Mouse (Mus musculus) spleen, postnatal 10 days (tissue): Measurements from ENCODE around the gene Supt16.
A peak's percentile ranks its signal among the peaks of the same experiment; 100 is the strongest.

Source experiments
- DNase-seq, 2 experiments: peaks; one replicate each; pipeline ENCODE4 v3.0.0; 2021 to 2022; ENCODE audit warnings: low spot score in 2 of 2

Supt16 gene

DNA sequence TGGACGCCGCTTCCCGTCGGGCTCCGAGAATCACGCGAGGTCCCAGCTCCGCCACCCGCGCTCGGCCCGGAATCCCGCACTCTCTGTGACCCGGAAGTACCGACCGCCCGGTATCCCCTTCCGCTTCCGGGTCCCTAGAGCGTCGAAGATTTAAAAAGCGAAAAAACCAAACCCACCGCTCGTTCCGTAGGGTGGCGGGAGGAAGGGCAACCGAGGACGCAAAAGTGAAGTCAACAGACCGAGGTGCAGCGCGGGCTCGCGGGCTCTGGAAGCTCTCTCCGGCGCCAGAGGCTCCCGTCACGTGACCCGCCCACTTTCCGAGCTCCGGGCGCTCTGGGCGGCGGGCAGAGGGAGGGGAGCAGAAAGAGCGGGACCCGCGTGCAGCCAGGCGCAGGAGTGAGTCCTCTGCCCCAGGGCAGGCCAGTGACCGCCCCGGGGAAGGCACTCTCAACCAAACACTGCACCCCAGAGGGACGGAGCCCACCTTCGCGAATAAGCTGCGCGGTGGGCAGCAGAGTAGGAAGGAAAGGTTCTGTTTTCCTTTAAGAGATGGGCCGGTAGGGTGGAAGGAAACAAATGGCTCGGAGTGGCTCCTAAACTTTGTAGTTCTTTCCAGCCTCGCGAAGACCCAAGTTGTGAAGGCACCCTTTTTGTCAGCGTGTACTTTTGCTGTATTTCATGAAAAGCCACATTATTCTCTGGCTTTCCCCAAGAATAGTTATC lies at the start of gene Supt16:
Gene Supt16, minus strand, starts transcription at position 261 of the 723 bp plus-strand sequence.
- peak; percentile 86 to 90 for DNase-seq

DNA sequence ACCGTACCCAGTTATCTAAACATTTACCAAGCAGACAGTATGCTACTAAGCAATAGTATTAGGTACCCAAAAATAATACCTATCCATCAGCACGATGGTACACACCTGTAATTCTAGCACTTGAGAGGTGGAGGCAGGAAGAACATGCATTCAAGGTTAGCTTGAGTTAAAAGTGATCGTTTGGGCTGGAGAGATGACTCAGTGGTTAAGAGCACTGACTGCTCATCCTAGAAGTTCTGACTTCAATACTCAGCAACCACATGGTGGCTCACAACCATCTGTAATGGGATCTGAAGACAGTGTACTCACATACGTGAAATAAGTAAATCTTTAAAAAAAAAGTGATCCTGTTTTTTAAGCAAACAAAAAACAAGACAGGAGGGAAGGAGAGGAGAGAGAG lies 48.9 kb upstream of the Supt16 start:
- no peak for DNase-seq

DNA sequence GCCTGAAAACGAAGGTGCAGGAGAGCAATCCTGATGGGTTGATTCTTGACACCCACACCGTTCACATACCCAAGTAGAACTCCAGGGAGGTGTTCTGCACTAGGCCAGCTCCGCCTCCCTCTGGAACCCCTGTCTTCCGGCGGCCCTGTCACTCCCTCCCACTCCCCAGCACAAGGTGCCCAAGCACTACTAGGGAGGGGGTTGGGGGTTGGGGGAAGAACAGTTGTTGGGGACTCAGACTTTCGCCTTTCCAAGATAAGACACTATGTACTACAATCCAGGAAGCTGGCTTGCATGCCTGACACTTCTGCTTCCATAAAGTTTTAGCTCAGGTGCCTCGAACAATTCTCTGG lies 47.5 kb upstream of the Supt16 start:
- no peak for DNase-seq

DNA sequence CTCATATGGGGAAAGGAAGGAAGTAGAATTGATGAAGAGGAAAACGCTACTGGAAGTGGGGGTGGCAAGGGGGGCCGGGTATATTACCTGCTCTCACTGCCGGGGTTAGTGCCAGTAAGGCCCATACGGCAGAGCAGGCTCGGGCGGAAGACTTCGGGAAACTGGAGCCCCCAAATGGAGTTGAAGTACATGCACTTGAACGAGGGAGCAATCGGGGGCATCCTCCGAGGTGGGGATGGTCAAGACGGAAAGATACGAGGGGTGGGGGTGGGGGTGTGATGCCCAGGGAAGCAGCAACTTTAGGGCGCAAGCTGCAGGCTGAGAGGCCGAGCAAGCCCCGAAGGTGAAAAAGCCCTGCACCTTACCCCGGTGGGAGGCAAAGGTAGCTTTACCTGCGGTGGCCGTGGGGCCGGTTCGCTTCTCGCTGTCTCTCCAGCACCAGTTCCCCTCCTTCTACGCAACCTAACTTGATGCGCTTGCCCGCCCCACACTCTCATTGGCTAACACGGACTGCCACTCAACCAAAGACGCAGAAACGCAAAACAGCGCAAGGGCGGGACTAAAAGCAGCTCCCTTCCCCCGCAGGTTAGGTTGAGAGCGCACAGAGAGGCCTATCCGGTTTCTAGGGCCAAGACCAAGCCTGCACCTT lies 46.9 kb upstream of the Supt16 start:
- DNase-seq, result peak; percentile 100

DNA sequence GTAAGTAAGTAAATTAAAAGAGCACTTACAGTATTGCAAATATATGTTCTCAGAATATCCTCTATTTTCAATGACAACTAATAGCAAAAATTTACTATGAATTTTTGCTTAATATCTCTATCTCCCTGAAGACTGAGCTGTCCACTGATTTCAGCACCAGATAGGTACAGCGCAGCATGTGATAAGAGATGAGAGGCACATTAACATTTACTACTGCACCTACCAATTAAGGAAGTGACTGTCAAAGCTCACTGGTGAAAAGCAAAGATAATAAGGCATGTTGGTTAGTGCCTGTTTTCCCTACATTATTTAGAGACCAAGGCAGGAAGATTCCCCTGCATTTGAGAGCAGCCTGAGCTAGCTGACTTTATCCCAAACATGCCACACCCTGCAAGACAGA lies 39.0 kb upstream of the Supt16 start:
- DNase-seq, result no peak

DNA sequence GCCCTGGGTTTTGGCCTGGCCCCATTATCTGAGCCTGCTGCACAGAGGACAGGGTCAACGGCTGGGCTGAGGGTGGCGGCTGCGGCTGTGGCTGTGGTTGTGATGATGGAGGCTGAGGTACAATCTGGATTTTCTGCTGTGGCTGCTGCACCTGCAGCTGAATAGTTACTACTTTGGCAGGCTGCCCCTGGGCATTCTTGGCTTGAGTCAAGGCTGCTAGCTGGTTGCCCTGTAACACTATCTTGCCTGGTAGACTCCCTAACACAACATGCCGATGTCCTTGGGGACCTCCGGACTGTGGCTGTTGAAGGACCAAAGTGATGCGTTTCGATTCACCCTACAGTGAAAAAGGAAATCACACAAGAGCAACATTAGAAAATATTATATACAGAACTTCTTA lies 37.9 kb upstream of the Supt16 start:
- no peak for DNase-seq

DNA sequence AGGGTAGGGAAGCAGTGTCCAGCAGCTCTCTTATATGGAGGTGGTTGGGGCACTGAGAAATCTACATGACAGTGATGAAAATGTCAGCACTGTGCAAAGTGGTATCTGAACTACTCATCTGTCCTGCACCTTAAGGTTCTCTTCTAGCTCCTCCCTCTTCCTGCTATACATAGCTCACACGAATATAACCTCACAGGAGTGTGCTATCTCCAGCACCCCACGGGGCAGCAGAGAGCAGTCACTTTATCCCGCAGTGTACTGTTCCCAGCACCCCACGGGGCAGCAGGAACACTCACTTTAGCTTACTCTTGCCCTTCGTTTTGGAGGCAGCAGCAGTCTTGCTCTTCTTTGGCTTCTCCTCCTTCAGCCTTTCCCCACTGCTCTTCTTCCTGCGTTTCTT lies 35.0 kb upstream of the Supt16 start:
- no peak for DNase-seq

DNA sequence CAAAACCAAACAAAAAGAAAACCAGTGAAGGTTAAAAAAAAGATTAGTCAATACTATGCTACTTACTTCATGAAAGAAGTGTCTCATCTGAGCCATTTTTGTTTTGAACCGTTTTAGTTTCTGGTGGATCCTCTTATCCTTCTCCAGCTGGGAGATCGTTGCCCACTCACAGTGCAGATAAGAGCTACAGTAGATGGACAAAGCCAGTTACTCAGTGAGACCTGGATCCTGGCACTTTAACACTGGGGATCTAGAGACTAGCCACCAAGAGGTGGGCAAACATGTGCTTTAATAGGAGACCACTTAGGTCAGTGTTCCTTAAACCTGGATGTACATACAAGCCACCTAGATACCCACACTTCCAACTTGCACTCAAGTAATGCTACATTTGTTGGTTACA lies 28.8 kb upstream of the Supt16 start:
- no peak for DNase-seq

DNA sequence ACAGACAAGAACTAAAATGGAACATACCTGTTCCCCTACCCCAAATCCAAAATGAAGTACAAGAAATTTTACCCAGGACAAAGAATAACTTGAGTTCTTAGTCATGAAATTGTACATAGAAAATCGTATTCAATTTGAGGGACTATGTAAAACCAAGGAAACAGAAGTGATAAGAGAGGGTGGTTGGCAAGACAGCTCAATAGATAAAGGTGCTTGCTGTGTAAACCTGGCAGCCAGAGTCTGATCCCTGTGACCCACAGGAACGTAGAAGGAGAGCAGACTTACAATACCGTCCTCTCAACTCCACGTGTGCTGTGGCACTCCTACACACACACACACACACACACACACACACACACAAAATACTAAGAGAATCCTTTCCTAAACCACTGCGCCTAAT lies 20.0 kb upstream of the Supt16 start:
- DNase-seq, result no peak

DNA sequence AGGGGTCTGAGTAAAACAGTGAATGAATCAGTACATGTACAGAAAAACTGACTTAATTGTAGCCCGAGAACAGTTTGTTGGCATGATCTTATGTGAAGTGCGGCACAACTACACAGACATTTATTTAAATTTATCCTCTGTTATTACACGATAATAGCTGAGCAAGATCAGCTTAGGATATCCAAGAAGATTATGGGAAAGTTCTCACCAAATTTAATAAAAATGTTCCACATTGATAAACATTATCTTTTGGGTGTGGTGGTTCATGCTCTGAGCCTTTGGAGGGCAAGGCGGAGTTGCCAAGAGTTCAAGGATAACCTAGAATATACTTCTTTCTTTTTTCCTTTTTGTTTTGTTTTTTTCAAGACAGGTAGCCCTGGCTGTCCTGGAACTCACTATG lies 2.2 kb upstream of the Supt16 start:
- DNase-seq, result no peak

DNA sequence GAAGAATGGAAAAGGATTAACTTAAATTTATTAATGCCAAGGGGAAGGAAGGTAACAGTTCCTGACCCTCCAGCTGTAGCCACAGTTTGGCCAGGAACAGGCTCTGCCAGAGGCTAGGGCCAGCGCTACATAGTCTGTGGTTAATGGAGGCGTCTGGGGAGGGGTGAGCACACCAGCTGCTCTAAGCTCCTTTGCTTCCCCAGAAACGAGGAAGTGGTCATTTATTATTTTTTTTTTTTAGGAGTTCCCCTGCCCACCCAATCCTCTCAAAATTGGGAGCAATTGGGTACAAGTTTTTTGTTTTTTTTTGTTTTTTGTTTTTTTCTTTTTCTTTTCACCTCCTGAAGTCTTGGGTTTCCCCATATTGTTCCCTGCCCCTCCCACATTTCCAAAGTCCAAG lies 925 bp upstream of the Supt16 start:
- DNase-seq, result peak in 1 of 2 experiments; percentile 38

DNA sequence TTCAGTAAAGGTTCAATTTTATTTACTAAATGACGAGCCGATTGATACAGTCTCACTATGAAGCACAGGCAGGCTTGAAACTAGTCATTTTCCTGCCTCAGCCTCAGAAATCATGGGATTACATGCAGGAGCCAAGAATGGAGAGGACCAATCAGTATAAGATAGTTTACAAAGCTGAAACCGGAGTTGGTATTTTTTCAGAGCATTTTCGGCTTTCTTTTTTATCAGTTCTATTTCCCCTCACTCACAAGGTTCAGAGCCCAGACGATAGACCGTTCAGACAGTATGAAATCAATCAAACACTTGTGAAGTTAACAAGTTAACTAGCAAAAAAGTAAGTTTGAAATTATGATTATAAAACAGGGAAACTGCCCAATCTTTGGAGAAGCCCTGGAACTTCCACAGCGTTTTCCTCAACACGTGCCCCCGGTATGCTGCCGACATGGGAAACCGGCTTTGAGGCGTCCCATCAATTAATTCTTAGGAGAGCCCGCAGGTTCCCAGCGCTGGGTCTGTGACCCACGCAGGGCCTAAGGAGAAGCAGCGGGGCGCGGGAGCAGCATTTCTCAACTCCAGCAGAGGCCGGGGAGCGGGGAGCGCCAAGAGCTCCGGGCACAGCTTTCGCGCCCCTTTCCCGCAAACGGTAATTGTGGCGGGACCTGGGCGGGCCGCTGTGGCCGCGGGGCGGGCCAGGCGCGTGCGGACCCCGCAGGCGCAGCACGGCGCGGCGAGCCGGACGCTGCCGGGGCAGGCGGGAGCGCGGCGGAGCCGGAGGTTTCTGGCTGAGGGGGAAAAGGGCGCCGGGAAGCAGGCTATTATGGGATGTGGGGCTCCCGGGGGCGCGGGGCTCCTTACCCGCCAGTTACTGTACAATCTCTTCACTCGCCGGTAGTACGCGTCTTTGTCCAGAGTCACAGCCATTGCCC lies 723 bp downstream of the Supt16 start:
- DNase-seq, result peak; percentile 11 to 54

DNA sequence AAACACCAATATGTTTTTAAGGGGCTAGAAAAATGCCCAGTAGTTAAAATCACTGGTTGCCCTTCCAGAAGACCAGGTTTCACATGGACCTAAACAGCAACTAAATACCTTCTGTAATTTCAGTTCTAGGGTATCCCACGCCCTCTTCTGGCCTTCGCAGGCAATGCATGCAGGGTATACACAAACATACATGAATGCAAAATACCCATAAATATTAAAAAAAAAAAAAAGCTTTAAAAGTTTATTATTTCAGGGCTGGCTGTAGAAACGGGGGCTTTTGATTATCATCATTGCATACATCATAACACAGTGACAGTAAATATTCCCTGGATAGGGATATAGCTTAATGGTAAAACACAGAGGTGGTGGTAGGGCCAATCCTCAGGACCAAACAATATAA lies 1.5 kb downstream of the Supt16 start:
- peak; percentile 59 to 88 for DNase-seq

DNA sequence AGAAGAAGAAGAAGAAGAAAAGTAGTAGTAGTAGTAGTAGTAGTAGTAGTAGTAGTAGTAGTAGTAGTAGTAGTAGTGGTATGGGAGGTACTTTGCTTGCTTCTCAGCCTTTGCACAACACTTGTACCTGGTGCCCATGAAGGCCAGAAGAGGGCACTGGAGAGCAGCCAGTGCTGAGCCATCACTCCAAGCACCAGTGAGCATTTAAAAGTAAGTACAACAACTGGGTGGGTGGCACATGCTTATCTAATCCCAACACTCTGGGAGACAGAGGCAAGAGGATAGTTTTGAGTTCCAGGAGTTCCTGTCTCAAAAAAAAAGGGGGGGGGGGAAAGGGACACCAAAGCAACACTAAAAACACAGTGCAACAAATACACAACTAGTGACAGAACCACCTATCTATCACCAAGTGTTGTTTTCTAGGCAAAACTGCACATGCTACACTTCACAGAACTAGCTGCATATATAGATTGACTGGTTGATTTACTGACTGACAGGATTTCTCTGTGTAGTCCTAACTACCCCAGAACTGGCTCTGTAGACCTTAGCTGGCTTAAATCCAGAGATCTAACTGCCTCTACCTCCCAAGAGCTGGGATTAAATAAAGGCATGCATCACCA lies 6.4 kb downstream of the Supt16 start:
- peak; percentile 49 to 77 for DNase-seq

DNA sequence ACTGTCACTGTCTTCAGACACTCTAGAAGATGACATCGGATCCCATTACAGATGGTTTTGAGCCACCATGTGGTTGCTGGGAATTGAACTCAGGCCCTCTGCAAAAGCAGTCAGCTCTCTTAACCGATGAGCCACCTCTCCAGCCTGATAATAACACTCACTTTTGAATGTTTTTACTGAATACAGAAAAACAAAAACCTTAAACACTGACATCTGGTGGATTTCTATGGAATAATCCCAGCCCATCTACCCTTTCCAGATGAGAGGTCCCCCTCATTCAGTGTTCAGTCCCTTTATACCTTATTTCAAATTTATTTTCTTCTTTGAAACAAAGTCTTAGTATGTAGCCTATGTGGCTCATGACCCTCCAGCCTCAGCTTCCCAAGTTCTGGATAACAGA lies 7.7 kb downstream of the Supt16 start:
- DNase-seq, result no peak

DNA sequence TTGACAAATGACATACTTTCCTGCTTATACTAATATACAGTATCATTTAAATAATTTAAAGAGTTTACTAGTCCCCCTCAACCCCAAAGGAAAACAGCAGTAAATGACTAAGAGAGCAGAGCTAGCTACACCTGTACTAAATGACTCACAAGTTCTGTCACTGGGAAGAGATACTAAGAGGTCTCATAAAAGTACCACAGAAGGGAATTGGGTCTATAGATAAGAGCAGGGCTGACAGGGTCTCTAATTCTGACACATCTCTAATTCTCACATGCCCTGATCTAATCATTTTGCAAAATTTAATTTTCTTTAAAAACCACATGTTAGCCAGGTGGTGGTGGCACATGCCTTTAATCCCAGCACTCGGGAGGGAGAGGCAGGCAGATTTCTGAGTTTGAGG lies 8.4 kb downstream of the Supt16 start:
- no peak for DNase-seq

DNA sequence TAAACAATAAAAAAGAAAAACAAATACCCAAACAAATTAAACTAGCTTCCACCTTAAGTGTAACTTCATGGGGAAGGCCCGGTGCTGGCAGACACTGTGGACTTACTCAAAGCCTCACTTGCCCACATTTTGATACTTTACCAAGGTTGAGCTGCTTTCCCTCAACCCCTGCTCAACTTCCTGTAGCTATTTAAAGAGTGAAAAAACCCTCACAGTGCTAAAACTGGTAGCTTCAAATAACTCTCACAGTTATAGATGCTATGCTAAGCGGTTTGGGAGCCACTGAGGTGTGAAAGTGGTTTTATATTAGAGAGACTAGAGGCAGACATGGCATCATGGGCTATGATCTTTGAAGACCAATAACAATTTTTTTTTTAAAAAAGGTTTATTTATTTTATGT lies 30.6 kb downstream of the Supt16 start:
- no peak for DNase-seq

DNA sequence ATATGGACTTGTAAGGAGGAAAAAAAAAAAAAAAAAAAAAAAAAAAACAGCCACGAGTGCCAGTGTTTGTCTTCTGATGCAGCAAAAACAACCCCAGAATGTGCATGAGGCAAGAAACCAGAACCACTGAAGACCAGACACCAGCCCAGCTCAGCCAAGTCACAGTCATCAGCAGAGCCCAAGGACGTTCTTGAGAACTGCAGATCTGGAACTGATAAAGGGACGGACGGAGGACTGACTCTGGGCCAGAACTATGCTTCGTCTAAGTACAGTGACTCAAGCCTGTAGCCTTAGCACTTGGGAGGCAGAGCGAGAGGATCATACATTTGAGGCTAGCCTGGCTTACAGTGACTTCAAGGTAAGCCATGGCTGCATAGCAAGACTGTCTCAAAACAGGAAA lies 36.3 kb downstream of the Supt16 start:
- DNase-seq, result no peak

DNA sequence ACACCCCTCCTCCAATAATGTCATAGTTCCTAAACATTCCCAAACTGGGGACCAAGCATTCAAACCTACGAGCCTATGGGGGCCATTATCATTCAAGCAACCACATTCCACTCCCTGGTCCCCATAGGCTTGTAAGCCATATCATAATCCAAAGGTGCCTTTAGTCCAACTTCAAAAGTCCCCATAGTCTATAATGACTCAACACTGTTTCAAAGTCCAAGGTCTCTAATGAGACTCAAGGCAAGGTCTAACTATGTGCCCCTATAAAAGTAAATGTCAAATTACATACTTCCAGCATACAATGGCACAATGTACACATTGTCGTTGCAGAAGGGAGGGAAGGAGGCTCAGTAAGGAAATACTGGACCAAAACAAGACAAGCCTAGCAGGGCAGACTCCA lies 42.2 kb downstream of the Supt16 start:
- no peak for DNase-seq

DNA sequence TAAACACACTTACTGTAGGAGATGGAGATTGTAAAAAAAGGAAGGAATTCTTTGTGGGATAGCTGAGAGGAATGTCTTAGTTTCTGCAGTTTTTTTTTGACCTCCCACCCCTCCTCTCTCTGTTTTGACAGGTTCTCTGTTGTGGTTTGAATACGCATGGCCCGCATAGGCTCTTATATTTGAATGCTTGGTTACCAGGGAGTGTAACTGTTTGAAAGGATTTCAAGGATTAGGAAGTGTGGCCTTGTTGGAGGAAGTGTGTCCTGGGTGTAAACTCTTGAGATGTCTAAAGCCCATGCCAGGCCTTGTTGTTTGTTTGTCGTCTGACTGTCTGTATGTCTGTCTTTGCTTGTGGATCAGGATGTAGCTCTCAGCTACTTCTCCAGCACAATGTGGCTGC lies 44.6 kb downstream of the Supt16 start:
- DNase-seq, result no peak

DNA sequence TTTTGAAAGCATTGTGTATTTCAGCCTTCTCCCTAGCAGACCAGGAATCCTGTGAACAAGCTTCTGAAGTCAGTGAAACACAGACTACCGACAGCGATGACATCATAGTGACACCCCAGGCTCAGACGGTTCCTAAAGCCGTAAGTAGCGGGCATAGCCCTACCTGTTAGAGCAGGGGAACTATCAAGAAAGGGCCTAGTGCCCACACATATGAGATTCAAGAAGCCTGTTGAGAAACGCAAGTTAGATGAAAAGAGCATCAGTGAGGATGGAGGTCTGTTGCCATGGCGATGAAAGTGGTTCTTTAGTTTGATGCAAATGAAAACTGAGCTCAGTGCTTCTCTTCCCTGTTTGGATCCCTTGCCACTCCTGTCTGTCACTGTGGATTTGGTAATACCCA lies 45.0 kb downstream of the Supt16 start:
- no peak for DNase-seq

DNA sequence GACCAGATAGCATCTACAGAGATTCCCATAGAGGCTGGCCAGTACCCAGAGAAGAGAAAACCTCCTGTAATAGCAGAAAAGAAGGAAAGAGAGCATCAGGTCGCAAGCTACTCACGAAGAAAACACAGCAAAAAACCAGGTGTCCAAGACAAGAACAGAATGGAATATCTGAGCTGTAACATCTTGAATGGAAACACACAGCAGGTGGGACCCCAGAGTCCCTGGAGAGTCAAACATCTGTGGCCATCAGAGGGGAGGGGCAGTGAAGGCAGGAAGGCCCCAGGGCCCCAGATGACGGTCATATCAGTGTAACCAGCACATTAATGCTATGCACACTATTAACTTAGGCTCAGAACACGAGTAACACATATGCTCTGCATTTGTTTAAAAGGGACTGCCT lies 47.3 kb downstream of the Supt16 start:
- no peak for DNase-seq
